Mouse (Mus musculus): ENCODE measurements around the gene Gm10057. TPM values are rescaled to one million over a fixed set of nuclear protein-coding genes. Genes with fewer than 3 reads are reported as not detected.
"Not testable (repeated sequence)": the region's sequence is repeated elsewhere in the genome, so short reads cannot be mapped to it uniquely, and the experiment has no call there.

Gene Gm10057
- polyA plus RNA-seq (2015; fragmentation: Nextera tagmentation; extraction: Ambion mirVana): not detected in 2 replicates

DNA sequence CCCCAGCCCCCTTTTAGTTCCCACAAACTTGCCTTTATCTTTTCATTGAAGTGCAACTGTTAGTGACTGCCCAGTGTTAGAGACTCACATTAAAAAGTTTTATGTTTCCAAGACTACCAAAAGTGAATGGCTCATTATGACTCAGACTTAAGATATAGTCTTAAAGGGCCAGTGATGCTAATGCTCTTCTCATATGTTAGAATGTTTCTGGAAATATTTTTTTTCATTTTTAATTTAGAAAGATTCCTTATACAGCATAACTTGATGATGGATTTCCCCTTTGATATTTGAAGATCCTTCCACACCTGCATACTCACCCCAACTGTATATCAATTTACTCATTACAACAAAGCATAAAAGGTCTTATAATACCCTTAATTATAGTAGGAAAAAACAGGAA, at the start of gene Gm10057:
TSS of gene Gm10057 (minus strand) at position 101 of the 400 bp plus-strand sequence.
- not testable (repeated sequence) for H3K9ac ChIP-seq; H3K4me3 ChIP-seq (replicated peaks); H3K27me3 ChIP-seq; H3K4me1 ChIP-seq; H3K4me2 ChIP-seq; ATAC-seq (replicated peaks; ENCODE audit: low FRiP score); H3K36me3 ChIP-seq; H3K27ac ChIP-seq; H3K9me3 ChIP-seq (replicated peaks)

DNA sequence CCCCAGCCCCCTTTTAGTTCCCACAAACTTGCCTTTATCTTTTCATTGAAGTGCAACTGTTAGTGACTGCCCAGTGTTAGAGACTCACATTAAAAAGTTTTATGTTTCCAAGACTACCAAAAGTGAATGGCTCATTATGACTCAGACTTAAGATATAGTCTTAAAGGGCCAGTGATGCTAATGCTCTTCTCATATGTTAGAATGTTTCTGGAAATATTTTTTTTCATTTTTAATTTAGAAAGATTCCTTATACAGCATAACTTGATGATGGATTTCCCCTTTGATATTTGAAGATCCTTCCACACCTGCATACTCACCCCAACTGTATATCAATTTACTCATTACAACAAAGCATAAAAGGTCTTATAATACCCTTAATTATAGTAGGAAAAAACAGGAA, 21.1 kb downstream of the Gm10057 start, which contains the start of gene 4921511M17Rik:
TSS of gene 4921511M17Rik (minus strand) at position 101 of the 400 bp plus-strand sequence.
- ATAC-seq (replicated peaks; ENCODE audit: low FRiP score): not testable (repeated sequence)

DNA sequence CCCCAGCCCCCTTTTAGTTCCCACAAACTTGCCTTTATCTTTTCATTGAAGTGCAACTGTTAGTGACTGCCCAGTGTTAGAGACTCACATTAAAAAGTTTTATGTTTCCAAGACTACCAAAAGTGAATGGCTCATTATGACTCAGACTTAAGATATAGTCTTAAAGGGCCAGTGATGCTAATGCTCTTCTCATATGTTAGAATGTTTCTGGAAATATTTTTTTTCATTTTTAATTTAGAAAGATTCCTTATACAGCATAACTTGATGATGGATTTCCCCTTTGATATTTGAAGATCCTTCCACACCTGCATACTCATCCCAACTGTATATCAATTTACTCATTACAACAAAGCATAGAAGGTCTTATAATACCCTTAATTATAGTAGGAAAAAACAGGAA, 42.3 kb downstream of the Gm10057 start, which contains the start of gene Samt1:
TSS of gene Samt1 (minus strand) at position 101 of the 400 bp plus-strand sequence.
- not testable (repeated sequence) for H3K27me3 ChIP-seq

More for the DNA sequence above, 21.1 kb downstream of the Gm10057 start, which contains the start of gene 4921511M17Rik:
- not testable (repeated sequence) for H3K27me3 ChIP-seq; H3K9me3 ChIP-seq (replicated peaks); H3K4me3 ChIP-seq (replicated peaks); H3K27ac ChIP-seq; H3K9ac ChIP-seq; H3K36me3 ChIP-seq; H3K4me2 ChIP-seq; H3K4me1 ChIP-seq

More for the DNA sequence above, 42.3 kb downstream of the Gm10057 start, which contains the start of gene Samt1:
- not testable (repeated sequence) for H3K4me3 ChIP-seq (replicated peaks); H3K27ac ChIP-seq; H3K36me3 ChIP-seq; H3K4me2 ChIP-seq; H3K9me3 ChIP-seq (replicated peaks); H3K9ac ChIP-seq; H3K4me1 ChIP-seq; ATAC-seq (replicated peaks; ENCODE audit: low FRiP score)

Other genes with a start within 250 kb of the Gm10057 start
- 11.7 and 13.5 TPM in 2 replicates for gene Spin2c, start 222.8 kb downstream of the Gm10057 start, polyA plus RNA-seq (2015; fragmentation: Nextera tagmentation; extraction: Ambion mirVana)
- not detected in 2 replicates for gene Samt1, start 42.4 kb downstream of the Gm10057 start, polyA plus RNA-seq (2015; fragmentation: Nextera tagmentation; extraction: Ambion mirVana)
- not detected in 2 replicates for gene 4921511M17Rik, start 21.2 kb downstream of the Gm10057 start, polyA plus RNA-seq (2015; fragmentation: Nextera tagmentation; extraction: Ambion mirVana)
- not detected in 2 replicates for gene Gm15140, start 65.6 kb upstream of the Gm10057 start, polyA plus RNA-seq (2015; fragmentation: Nextera tagmentation; extraction: Ambion mirVana)